Mouse (Mus musculus): ENCODE measurements around the gene Gbx2.

The Gbx2 gene

DNA sequence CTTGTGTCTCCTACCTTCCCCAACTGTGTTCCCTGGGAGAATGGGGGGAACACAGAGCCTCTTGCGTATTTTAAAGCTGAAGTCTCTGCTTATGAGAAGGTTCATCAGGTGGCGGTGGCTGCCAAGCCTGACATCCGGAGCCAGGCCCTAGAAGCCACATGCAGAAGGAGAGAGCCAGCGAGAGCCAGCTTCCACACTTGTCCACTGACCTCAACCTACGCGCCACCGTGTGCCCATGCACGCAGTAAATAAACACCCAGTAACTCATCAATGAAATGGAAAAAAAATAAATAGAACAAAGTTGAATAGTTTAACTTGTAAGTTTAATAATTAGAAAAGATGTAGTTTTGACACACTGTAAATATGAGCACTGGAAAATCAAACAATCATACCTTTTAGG, 21.2 kb downstream of the Gbx2 start:
- DNase-seq (ENCODE audit: low spot score) = no peak

DNA sequence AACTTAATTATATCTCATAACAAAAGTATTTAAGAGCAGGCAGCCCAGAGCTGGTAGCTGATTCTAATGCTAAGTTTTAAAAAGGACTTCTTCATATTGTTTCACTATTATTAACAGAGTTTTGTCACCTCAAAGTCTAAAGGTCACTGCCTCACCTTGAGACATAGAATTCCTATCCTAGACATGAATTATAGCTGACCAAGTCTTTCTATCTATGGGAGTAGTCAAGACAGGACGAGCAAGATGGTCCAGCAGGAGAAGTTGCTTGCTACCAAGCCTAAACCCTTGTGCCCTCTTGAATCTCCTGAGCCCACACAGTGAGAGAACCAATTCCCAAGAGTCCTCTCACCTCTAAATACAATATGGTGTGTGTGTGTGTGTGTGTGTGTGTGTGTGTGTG, 28.3 kb downstream of the Gbx2 start:
- no peak for DNase-seq (ENCODE audit: low spot score)

DNA sequence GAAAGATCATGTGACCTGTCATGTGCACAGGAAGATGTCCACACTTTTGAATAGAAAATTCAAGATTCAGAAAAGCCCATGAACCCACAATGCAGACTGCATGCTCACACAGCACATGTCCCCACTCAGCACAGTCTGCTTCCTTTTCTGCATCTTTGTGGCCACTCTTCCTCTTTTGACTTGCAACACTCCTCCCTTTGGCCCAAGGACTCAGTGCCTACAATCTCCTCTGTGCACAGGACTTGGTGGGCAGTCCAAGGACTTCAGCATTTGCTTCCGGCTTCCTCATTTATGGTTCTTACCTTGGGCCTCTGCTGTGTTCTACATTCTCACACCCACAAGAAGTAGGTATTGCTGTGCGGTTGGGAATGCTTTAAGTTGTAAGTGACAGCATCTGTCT, 28.7 kb downstream of the Gbx2 start:
- DNase-seq (ENCODE audit: low spot score) = no peak

DNA sequence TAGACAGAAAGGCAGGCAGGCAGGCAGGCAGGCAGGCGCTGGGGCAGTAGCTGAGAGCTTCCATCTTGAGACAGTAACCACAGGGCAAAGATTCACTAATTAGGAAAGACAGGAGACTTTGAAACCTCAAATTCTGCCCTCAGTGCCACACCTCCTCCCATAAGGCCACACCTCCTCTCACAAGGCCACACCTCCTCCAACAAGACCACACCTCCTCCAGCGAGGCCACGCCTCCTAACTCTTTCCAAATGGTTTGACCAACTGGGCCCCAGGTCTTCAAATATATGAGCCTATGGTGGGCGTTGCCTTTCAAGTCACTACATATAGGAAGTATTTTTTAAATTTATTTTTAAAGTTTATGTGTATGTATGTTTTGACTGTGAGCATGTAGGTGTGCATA, 29.6 kb downstream of the Gbx2 start:
- no peak for DNase-seq (ENCODE audit: low spot score)

DNA sequence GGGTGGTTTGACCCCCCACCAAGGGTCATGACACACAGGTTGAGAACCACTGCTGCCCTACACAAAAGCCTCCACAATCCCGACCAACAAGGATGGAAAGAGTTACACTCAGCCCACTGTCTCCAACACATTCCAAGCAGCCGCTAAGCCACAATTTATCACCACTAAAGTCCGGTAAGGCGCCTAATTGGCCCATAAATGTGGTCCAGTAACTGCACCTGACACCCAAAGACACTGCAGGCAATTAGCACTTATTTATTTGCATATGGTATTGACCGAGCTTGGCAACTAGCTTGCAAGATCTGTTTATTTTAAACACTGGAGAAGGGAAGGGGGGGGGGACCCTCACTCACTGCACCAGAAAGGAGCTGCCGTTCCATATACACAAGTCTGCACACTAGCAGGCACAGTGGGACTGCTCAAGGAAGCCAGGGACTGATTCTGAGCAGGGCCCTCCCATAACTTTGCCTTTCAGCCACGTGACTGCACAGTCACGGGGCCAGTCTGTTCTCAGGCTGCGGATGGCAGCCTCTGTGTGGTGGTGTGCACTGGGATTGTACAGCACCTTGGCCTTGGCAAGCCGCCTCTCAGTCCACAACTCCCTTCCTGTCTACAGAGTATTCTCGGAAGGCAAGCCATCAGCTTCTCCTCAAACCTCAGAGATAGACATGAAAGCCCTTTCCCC, 31.1 kb downstream of the Gbx2 start:
- DNase-seq (ENCODE audit: low spot score) = no peak

DNA sequence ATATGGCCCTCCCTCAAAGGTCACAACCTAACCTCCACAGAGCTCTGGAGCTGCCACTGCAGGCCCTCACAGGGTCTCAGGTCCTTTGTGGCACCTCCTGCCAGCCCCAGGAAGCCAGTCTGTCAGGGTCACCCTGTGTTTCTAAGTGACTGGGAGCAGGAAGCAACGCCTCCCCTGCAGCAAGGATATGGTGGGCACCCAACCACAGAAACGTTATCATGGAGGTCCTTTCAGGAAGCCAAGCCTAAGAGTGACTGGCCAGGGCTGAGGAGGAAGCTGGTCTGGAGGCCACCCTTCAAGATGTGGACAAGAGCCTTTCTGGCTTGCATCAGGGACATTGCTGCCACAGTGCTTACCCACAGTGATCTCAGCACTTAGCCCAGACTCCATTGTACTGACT, 31.9 kb downstream of the Gbx2 start:
- DNase-seq (ENCODE audit: low spot score) = no peak

DNA sequence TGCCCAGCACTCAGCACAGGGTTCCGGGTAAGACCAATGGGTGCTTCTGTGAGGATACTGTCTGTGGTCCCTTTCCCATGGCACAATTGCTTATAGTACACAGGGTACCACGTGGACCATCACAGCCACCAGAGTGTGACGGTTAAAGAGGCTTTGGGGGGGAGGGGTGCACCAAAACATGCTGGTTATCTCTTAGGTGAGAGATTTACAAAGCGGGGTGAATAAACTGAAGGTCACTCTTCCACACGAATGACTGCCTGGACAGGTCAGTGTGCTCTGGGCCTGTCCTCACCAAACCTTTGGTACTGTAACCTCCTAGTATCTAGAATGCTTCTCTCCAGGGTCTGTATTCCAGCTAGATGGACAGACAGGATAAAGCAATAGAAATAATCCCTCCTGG, 35.2 kb downstream of the Gbx2 start:
- no peak for DNase-seq (ENCODE audit: low spot score)

DNA sequence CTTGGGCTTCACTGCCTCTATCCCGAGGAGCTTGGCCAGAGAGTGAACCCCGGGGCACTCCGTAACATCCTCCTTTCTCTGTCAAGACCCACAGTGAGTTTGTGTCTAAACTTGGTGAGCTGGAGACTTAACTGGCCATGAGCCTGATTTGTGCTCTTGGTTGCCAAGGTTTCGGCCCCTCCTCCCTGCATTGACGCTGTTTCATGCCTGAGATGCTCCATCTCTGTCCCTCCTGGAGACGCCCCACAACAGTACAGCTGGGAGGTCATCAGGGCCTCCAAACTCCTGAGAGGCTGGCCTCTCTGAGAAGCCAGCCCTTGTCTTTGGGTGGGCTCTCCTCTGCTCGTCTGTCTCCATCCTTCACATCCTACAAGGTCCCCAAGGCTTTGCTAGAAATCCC, 38.7 kb downstream of the Gbx2 start:
- DNase-seq (ENCODE audit: low spot score) = no peak

DNA sequence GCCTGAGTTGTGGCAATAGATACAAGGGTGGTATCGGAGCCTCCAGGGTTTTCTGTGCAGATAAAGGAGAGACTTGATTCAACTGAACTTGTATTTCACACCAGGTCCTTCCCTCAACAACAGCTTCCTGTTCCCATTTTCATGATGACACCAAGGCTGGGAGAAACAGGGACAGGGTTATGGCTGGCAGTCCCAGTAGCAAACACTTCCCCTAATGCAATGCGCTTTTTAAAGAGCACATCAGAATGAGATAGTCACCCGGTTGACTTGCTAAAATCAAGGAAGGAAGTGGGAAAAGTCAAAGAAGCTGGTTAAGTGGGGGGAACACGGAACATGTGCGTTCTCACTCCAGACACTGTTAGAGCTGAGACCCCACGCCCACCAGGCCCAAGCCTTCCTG, 39.6 kb downstream of the Gbx2 start:
- no peak for DNase-seq (ENCODE audit: low spot score)

DNA sequence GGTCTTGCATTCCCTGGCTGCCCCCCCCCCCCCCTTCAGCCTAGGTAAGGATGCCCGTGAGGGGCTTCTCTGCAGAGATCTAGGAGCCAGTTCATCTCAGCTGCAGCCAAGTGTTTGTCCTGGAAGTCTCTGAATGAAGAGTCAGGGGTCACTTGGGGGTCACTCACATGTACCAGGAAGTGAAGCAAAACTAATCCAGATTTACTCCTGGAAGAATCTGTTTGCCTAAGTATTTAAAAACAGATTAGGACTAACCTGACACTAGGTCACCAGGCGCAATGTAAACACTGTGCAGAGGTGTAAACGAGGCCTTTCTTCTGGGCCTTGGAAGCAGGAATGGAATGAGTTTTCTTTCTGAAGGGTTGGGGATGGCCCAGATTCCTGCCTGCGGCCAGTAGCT, 45.3 kb downstream of the Gbx2 start:
- no peak for DNase-seq (ENCODE audit: low spot score)

DNA sequence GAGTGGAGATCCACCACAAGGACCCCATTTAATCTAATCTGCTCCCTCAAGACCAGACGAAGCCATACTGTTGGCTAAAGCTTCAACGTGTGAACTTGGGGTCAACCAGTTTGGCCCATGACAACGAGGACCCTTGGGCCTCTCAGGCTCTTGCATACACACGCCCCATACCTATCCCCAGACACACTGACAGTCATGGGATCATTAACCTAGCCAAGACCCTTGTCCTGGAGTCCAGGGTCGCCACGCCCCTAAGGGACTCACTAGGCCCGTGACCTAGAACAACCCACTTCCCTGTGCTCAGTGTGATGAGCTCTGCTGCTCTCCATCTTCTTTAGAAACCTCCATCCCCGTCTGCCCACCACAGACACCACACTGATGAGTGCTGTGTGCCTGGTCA, 46.6 kb downstream of the Gbx2 start:
- DNase-seq (ENCODE audit: low spot score) = no peak

DNA sequence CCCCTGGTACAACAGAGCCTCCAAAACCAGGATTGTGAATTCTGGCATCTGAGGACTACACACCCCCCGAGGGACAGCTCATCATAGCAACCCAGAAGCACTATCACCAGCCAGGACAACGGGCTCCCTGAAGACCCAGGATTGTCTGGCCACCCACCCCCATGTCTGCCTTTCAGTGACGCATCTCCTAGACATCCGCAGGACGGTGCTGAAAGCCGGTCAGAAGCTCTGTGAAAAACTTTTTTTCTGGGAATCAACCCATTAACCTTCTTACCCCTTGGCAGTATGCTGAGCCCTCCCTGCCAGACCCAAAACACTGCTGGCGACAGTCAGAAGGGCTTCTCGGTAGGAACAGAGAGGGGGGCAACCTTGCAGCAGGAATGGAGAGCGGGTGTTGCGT, 50.1 kb downstream of the Gbx2 start:
- DNase-seq (ENCODE audit: low spot score) = no peak

DNA sequence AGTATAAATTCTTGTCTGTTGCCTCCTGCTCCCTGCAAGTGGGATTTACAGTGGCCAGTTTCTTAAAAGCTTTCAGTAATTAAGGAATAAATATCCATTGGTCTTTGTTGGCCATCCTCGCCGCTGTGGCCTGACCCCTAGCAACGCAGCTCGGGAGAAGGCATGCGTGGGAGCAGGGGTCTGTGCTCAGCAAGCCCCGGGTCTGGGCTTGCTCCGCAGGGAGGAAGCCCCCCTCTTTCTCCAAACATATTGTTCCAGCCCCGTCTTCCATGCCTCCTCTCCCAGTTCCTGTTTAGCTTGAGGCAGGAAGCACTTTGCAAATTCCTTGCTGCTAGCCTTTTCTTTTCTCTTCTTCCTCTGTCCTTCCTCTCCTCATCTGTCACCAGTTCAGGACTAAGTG, 50.8 kb downstream of the Gbx2 start:
- DNase-seq (ENCODE audit: low spot score) = no peak

DNA sequence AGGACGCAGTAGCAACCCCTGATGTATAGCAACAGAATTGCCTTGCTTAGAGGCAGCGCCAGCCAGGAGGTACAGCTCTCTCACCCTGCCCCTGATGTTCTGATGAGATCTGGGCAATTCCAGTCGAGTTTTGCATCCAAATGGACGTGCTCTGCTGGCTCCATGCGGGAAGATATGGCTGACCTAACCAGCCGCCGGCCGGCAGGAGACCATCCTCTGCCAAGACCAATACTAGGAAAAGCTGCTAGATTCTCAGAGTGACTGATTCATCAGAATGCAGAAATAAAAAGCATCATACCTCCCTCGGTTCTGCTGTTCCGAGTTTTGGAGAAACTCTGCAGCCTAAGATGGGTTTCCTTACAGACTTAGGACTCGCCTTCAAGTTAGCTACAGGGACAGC, 52.5 kb downstream of the Gbx2 start:
- DNase-seq (ENCODE audit: low spot score) = no peak

Measured in urinary bladder, postnatal 14 days (tissue).